Mouse (Mus musculus): Measurements from ENCODE around the gene Ugt1a6b.
"Not testable (repeated sequence)": the region's sequence is repeated elsewhere in the genome, so short reads cannot be mapped to it uniquely, and the experiment has no call there.

Gene Ugt1a6b

GRCm38 (mm10) chr1:88120550-88120949 lies 17.5 kb downstream of the Ugt1a6b start:
- not testable (repeated sequence) for DNase-seq (ENCODE audit: extremely low read depth, insufficient read length, low spot score)

DNA sequence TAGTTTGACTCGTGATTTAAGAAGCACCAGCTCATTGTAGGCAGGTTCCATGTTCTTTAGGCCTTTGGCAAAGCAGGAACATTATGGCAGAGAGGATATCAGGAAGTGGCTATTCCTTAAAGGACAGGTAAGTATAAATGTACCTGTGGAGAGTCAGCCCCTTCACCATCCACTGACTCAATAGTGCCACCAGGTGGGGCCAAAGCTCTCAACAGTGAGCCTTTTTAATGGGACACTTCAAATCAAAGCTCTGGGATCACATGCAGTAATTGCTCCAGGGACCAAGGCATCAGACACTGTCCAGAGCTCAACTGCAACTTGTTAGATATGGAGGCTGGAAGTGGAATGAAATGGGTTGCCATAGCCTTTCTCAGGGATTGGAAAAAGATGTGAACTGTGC lies 18.5 kb downstream of the Ugt1a6b start:
- not testable (repeated sequence) for DNase-seq (ENCODE audit: extremely low read depth, insufficient read length, low spot score)

- DNase-seq (ENCODE audit: extremely low read depth, insufficient read length, low spot score): not testable (repeated sequence)
These were observed 22.8 kb downstream of the Ugt1a6b start for GRCm38 (mm10) chr1:88125827-88126360.

- not testable (repeated sequence) for DNase-seq (ENCODE audit: extremely low read depth, insufficient read length, low spot score)
These were observed 26.0 kb downstream of the Ugt1a6b start for GRCm38 (mm10) chr1:88129091-88129490.

GRCm38 (mm10) chr1:88130223-88130622 lies 27.2 kb downstream of the Ugt1a6b start:
- DNase-seq (ENCODE audit: extremely low read depth, insufficient read length, low spot score): not testable (repeated sequence)

- DNase-seq (ENCODE audit: extremely low read depth, insufficient read length, low spot score): peak; percentile 15
These were observed 30.9 kb downstream of the Ugt1a6b start for GRCm38 (mm10) chr1:88133908-88134456.

DNA sequence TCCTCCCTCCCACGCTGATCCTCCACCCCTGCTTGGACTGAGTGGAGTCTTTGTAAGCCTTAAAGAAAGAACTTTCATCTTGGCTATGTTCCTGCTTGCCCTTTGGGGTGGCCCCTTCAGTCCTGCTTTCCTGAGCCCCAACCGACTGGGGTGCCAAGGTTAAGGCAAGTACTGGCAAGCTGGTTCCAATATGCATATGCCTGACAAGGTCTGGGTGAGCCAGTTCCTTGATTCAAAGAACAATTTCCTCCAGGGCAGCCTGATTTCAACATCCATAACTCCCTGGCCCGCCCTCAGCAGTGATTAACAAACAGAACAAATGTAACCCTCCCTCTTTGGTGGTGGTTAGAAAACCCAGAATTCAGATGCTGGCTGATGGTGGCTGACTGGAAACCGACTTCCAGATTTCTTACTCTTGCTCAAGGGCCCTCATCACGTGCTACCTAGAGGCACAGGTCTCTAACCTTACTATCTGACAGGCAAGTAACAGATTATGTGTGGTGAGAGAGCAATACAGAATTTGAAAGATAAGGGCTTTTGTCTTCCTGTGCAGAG lies 31.5 kb downstream of the Ugt1a6b start, which contains the start of gene Ugt1a6a:
TSS of gene Ugt1a6a (plus strand) at position 353 of the 555 bp plus-strand sequence.
- DNase-seq (ENCODE audit: extremely low read depth, insufficient read length, low spot score): peak; percentile 44

GRCm38 (mm10) chr1:88135229-88135904 lies 32.3 kb downstream of the Ugt1a6b start:
- DNase-seq (ENCODE audit: extremely low read depth, insufficient read length, low spot score): peak; percentile 52

GRCm38 (mm10) chr1:88136646-88137045 lies 33.6 kb downstream of the Ugt1a6b start:
- DNase-seq (ENCODE audit: extremely low read depth, insufficient read length, low spot score): no peak

GRCm38 (mm10) chr1:88137264-88137663 lies 34.2 kb downstream of the Ugt1a6b start:
- no peak for DNase-seq (ENCODE audit: extremely low read depth, insufficient read length, low spot score)

- DNase-seq (ENCODE audit: extremely low read depth, insufficient read length, low spot score): no peak
These were observed 35.1 kb downstream of the Ugt1a6b start for GRCm38 (mm10) chr1:88138145-88138544.

DNA sequence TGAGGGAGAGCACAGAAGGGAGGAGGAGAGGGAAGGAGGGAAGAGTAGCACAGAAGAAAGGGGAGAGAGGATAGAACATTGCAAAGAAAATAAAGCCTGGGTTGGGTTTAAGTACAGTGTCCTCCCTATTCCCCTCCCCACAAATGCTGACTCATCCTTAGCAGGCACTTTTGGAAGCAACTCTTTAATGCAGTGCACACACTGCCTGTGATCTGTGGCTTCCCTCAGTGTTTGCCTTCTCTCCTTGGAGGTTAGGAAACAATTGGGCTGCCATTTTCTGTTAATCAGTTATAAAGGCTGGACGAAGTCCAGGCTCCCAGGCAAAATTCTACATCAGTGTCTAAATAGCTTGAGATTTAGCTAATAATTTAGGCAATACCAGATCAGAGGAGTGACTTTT lies 37.4 kb downstream of the Ugt1a6b start:
- not testable (repeated sequence) for DNase-seq (ENCODE audit: extremely low read depth, insufficient read length, low spot score)

DNA sequence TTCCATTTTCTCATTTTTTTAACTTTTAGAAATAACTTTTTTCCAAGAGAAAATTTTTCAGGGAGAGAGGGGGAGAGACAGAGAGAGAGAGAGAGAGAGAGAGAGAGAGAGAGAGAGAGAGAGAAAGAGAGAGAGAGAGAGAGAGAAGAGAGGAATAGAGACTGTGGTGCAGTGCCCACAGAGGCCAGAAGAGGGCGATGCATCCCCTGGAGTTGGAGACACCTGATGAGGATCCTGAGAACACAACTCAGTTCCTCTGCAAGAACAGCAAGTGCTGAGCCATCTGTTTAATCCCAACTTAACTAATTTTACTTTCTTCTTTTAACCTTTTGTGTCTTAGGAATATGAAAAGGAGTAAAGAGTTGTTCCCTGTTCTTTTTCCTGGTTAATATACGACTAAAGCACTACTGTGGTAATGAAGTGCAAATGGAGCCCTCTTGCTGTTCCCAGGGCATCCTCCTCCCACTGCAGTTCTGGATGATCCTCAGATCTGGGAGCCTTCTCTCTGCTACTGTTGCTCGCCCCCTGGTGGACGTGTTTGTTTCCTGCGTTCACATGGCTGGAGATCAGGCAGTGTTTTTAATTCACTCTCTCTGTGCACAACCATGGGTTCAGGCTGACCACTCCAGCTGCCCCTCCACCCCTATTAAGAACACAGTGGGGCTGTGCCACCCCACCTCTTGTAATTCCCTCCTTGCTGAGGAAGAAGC lies 41.1 kb downstream of the Ugt1a6b start:
- DNase-seq (ENCODE audit: extremely low read depth, insufficient read length, low spot score): peak; percentile 19

DNA sequence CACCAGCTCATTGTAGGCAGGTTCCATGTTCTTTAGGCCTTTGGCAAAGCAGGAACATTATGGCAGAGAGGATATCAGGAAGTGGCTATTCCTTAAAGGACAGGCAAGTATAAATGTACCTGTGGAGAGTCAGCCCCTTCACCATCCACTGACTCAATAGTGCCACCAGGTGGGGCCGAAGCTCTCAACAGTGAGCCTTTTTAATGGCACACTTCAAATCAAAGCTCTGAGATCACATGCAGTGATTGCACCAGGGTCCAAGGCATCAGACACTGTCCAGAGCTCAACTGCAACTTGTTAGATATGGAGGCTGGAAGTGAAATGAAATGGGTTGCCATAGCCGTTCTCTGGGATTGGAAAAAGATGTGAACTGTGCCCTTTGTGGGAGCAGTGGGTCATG lies 42.2 kb downstream of the Ugt1a6b start:
- DNase-seq (ENCODE audit: extremely low read depth, insufficient read length, low spot score): not testable (repeated sequence)

- not testable (repeated sequence) for DNase-seq (ENCODE audit: extremely low read depth, insufficient read length, low spot score)
These were observed 47.1 kb downstream of the Ugt1a6b start for GRCm38 (mm10) chr1:88150133-88150532.

GRCm38 (mm10) chr1:88158430-88158829 lies 55.4 kb downstream of the Ugt1a6b start:
- DNase-seq (ENCODE audit: extremely low read depth, insufficient read length, low spot score): no peak

- DNase-seq (ENCODE audit: extremely low read depth, insufficient read length, low spot score): no peak
These were observed 62.7 kb downstream of the Ugt1a6b start, which contains the start of gene Ugt1a5 for GRCm38 (mm10) chr1:88165711-88166110. Ugt1a5 (plus strand) TSS chr1:88166012.

GRCm38 (mm10) chr1:88172190-88172589 lies 69.1 kb downstream of the Ugt1a6b start:
- DNase-seq (ENCODE audit: extremely low read depth, insufficient read length, low spot score): not testable (repeated sequence)

- DNase-seq (ENCODE audit: extremely low read depth, insufficient read length, low spot score): no peak
These were observed 76.6 kb downstream of the Ugt1a6b start for GRCm38 (mm10) chr1:88179657-88180056.

- no peak for DNase-seq (ENCODE audit: extremely low read depth, insufficient read length, low spot score)
These were observed 83.4 kb downstream of the Ugt1a6b start for GRCm38 (mm10) chr1:88186325-88186935.

GRCm38 (mm10) chr1:88192136-88192535 lies 89.1 kb downstream of the Ugt1a6b start:
- no peak for DNase-seq (ENCODE audit: extremely low read depth, insufficient read length, low spot score)
